Mouse (Mus musculus): Measurements from ENCODE around the gene Necab2. TPM values are rescaled to one million over a fixed set of nuclear protein-coding genes. Genes with fewer than 3 reads are reported as not detected.

Necab2 gene
- polyA plus RNA-seq, 1 experiment from 2014 or later: 1.1 TPM

Other genes with a start within 250 kb of the Necab2 start
- 170 and 177 TPM in 2 replicates for gene Hsbp1, start 102.2 kb upstream of the Necab2 start, polyA plus RNA-seq (2014; fragmentation: Nextera tagmentation; extraction: Ambion mirVana)
- gene Mlycd, start 51.8 kb upstream of the Necab2 start, polyA plus RNA-seq (2014; fragmentation: Nextera tagmentation; extraction: Ambion mirVana): 13.7 and 15.0 TPM in 2 replicates
- 15.6 and 17.9 TPM in 2 replicates for gene Osgin1, start 12.6 kb upstream of the Necab2 start, polyA plus RNA-seq (2014; fragmentation: Nextera tagmentation; extraction: Ambion mirVana)
- gene Slc38a8, start 55.0 kb downstream of the Necab2 start, polyA plus RNA-seq (2014; fragmentation: Nextera tagmentation; extraction: Ambion mirVana): not detected in 2 replicates
- 68.6 and 73.0 TPM in 2 replicates for gene Mbtps1, start 112.0 kb downstream of the Necab2 start, polyA plus RNA-seq (2014; fragmentation: Nextera tagmentation; extraction: Ambion mirVana)
- gene Hsdl1, start 128.5 kb downstream of the Necab2 start, polyA plus RNA-seq (2014; fragmentation: Nextera tagmentation; extraction: Ambion mirVana): 40.4 and 42.2 TPM in 2 replicates
- gene Dnaaf1, start 128.5 kb downstream of the Necab2 start, polyA plus RNA-seq (2014; fragmentation: Nextera tagmentation; extraction: Ambion mirVana): 0.11 and 0.23 TPM in 2 replicates
- gene Taf1c, start 158.5 kb downstream of the Necab2 start, polyA plus RNA-seq (2014; fragmentation: Nextera tagmentation; extraction: Ambion mirVana): 13.9 and 16.5 TPM in 2 replicates
- not detected in 2 replicates for gene Adad2, start 166.0 kb downstream of the Necab2 start, polyA plus RNA-seq (2014; fragmentation: Nextera tagmentation; extraction: Ambion mirVana)
- not detected in 2 replicates for gene Kcng4, start 189.0 kb downstream of the Necab2 start, polyA plus RNA-seq (2014; fragmentation: Nextera tagmentation; extraction: Ambion mirVana)
- 0.22 and 0.36 TPM in 2 replicates for gene Wfdc1, start 219.6 kb downstream of the Necab2 start, polyA plus RNA-seq (2014; fragmentation: Nextera tagmentation; extraction: Ambion mirVana)

All from liver, embryonic 11.5 days (tissue).